Mouse (Mus musculus) right cerebral cortex, postnatal 10 days (tissue): ENCODE measurements at regions not wholly inside any gene's neighbourhood (a gene's known extent, or its start where the extent isn't known, plus 50 kb on each side); places are given as distances from the start of the nearest gene placed in this dataset.
"Not testable (repeated sequence)": the region's sequence is repeated elsewhere in the genome, so short reads cannot be mapped to it uniquely, and the experiment has no call there.

Experiments used
- DNase-seq, 2 experiments: peaks; one replicate each; pipeline ENCODE4 v3.0.0; 2021; ENCODE audit warnings: low spot score in 2 of 2

DNA sequence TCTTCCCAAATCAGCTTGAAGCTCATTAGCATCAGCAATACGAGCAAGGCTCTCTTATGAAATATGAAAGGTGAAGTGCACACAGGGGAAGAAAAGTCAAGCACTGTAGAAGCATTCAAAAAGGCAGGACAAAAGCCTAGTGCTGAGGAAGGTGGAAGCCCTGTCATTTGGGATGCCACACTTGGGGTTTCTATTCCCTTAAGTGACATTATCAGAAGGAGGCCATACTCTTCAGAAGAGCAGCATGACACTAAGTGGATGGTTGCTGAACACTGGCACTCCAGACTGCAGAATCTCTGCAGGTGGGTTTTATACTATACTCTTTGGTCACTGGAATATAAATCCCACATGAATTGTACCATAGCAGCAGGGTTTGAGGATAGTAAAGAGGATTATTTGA lies 120.4 kb upstream of the Pcsk1 start:
- no peak for DNase-seq

DNA sequence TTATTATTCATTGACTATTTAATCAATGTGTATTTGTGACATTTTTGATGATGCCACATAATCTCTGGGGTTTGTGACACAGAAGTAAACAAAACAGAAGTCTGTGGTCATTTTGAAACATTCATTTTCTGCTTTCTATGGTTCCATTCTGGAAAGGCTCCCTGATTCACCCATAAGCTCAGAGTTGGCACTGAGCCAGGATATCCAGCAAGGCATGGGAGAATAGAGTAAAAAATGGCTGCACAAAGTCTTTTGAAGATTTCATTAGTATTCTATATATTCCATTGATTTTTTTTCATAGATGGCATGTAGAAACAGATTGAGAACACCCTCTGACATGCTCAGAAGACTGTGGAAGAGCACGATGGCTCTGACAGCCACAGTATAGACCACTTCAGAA lies 133.8 kb upstream of the Pcsk1 start:
- peak; percentile 17 to 23 for DNase-seq

DNA sequence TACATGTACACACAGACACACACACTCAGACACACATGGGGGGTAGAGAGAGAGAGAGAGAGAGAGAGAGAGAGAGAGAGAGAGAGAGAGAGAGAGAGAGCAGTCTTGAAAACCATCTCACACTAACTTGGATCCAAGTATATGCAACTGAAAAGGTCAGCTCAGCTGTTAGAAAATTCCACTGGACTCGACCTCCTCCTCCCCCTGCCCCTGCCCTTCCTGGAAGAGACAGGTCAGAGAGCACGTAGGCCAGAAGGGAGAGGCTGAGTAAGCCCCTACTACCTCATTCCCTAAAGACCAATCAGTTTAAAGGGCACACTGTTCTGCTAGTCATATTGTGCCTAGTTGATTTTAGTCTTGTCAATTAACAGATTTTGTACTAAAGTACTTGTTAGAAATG lies 105.0 kb upstream of the Cast start:
- not testable (repeated sequence) for DNase-seq

GRCm38 (mm10) chr13:74903213-74904055 lies 94.8 kb upstream of the Cast start:
- peak; percentile 18 to 29 for DNase-seq

- no peak for DNase-seq
Measured at GRCm38 (mm10) chr13:74889859-74890469, 81.4 kb upstream of the Cast start.

DNA sequence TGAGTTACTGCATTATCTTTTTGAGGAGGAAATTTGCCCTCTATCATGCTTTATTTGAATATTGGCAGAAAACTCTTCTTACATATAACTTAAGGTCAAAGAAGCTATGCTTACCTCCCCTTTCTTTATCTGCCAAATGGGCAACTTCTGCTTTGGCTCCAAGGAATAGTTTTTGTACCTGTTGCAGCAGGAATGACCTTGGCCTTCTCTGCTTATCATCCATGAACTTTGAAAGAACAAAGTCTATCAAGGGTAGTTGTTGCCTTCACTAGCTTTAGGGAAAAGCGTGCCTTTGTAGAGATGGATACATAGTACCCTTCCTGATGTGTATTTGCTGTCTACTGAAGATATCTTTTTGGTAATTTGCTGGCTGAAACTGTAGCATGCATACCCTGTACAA lies 59.1 kb upstream of the Cast start:
- no peak for DNase-seq

- no peak for DNase-seq
Measured at GRCm38 (mm10) chr13:74864000-74864399, 55.4 kb upstream of the Cast start.

DNA sequence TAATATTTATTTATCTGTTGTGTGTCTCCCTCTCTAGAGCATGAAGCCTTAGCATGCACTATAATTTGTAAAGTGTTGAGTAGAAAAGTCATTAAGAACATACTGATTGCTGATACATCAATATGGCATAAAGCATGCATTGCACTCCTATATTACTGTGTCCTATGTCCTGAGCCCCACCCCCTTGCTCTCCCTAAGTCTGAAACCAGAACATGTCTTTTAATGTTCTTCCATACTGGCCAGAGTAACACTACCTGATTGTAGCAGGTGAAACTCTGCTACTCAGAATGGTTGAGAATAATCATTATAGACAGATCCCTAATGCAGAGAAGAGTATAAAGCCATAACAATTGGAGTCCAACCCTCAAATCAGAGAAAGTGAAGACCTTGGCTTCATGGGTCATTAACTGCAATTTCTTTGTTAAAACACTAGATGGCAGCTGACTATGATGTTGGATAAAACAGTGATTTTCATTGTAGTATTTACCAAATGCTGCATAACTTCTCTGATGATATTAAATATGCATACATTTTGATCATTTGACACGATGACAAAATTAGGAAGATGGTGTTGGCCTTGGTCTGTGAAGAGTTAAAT lies 52.9 kb upstream of the Cast start:
- DNase-seq: no peak
